Mouse (Mus musculus) heart, embryonic 13.5 days (tissue): ENCODE results near the gene Astl. TPM values are rescaled to one million over a fixed set of nuclear protein-coding genes. Genes with fewer than 3 reads are reported as not detected.
A peak's percentile ranks its signal among the peaks of the same experiment; 100 is the strongest.
"Not testable (repeated sequence)": the region's sequence is repeated elsewhere in the genome, so short reads cannot be mapped to it uniquely, and the experiment has no call there.

Experiments
- ATAC-seq: fragments of 200-750 bp; cut with Nextera tagmentation; 2 replicates; pipeline ENCODE4 v1.8.0; 2017; ENCODE audit warnings: moderate TSS enrichment; ENCODE audit not compliant: insufficient number of reproducible peaks, low FRiP score, low TSS enrichment; ENCODE audit errors: extremely low read depth
- H3K27ac ChIP-seq: fragments of 300-500 bp; sonication (generic); replicated peaks from 2 replicates; pipeline ENCODE4 v1.5.1; 2015; ENCODE audit warnings: moderate library complexity, mild to moderate bottlenecking, inconsistent platforms
- H3K27me3 ChIP-seq: fragments of 300-500 bp; sonication (generic); replicated peaks from 2 replicates; pipeline ENCODE4 v1.6.1; 2015; ENCODE audit warnings: mild to moderate bottlenecking, inconsistent platforms
- H3K36me3 ChIP-seq: fragments of 300-500 bp; sonication (generic); 2 replicates; pipeline ENCODE4 v1.6.1; 2015; ENCODE audit warnings: mild to moderate bottlenecking, inconsistent platforms
- H3K4me1 ChIP-seq: fragments of 300-500 bp; sonication (generic); 2 replicates; pipeline ENCODE4 v1.6.1; 2015; ENCODE audit warnings: inconsistent platforms
- H3K4me2 ChIP-seq: fragments of 300-500 bp; sonication (generic); 2 replicates; pipeline ENCODE4 v1.6.1; 2015; ENCODE audit warnings: inconsistent platforms, mild to moderate bottlenecking, moderate library complexity
- H3K4me3 ChIP-seq: fragments of 300-500 bp; sonication (generic); 2 replicates; pipeline ENCODE4 v1.5.1; 2015; ENCODE audit warnings: moderate library complexity, mild to moderate bottlenecking, inconsistent platforms
- H3K9ac ChIP-seq: fragments of 300-500 bp; sonication (generic); 2 replicates; pipeline ENCODE4 v1.6.1; 2015; ENCODE audit warnings: inconsistent platforms, mild to moderate bottlenecking, moderate library complexity
- H3K9me3 ChIP-seq: fragments of 300-500 bp; sonication (generic); 2 replicates; pipeline ENCODE4 v1.6.1; 2016; ENCODE audit warnings: inconsistent platforms
- whole genome bisulfite sequencing: fragments of 180-500 bp; shearing (Covaris S2); methylation state at CpG from one replicate; pipeline ENCODE4 v1.1.7; 2015; ENCODE audit warnings: mixed read lengths; 5-methylcytosine and 5-hydroxymethylcytosine counted together
- polyA plus RNA-seq: library from polyadenylated mRNA; unstranded; fragments of >200 nt; fragmentation: Nextera tagmentation; extraction: Ambion mirVana; gene quantifications from 2 replicates; pipeline ENCODE4 v1.2.1, GENCODE M21; 2015

Gene Astl
- polyA plus RNA-seq = not detected in 2 replicates

DNA sequence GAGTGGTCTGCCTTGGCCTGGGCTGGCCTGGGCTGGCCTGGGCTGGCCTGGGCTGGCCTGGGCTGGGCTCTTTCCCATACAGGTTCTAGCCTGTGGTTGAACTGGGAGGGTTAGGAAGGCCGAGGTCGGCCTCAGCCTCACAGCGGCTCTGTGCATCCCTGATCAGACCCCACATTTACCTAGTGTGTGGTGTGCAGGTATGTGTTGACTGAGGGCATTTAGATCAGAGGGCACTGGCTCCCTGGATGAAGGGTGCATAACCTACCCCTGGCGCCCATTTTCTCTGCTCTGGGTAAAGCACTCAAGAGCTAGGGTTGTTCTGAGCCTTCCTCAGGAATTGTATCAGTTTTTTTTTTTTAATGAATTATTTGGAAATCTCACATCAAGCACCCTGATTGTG lies at the start of gene Astl:
Gene Astl, plus strand, starts transcription at position 224 of the 400 bp plus-strand sequence.
- Histone ChIP-seq H3K4me1 (peaks cover 30% of the 10 kb centered on the region), H3K36me3 (no peaks in the 10 kb centered on the region), H3K27ac (peak within 1 kb of the TSS; percentile 74), H3K9ac (peak within 1 kb of the TSS; percentile 83), H3K27me3 (peaks cover 54% of the 10 kb centered on the region), H3K4me2 (peak within 1 kb of the TSS; percentile 91), H3K9me3 (no peaks in the 10 kb centered on the region), H3K4me3 (peak within 1 kb of the TSS; percentile 68)
- no peak for ATAC-seq
- 85% methylated on average over 4 of the region's 4 CpGs for WGBS

DNA sequence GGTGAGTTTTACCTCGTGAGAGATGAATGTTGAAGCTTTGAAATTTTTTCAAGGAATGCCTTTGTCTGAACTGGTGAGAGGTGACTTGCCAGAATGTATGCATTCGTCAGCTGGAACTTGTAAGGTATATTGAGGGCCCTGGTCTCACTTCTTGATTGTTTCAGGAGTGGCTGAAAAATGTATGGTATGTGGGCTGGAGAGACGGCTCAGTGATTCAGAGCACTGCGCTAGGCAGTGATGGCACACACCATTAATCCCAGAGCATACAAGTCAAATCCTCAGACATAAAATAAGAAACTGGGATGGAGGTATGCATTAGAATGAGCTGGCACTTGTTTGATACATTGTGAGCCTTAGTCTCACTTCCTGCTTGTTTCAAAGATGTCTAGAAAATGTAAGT lies 46.2 kb upstream of the Astl start:
- ATAC-seq = no peak
- WGBS = 56% methylated on average over 4 of the region's 4 CpGs

GRCm38 (mm10) chr2:127297001-127297805 lies 41.2 kb upstream of the Astl start:
- Histone ChIP-seq H3K27ac (no peak overlapping the region), H3K9ac (no peak overlapping the region), H3K27me3 (no peaks in the 10 kb centered on the region), H3K4me2 (no peak overlapping the region), H3K4me1 (no peaks in the 10 kb centered on the region), H3K9me3 (no peaks in the 10 kb centered on the region), H3K4me3 (no peak overlapping the region), H3K36me3 (peaks cover 99% of the 10 kb centered on the region)
- ATAC-seq = no peak
- 86% methylated on average over 7 of the region's 7 CpGs for WGBS

More for the DNA sequence above, 46.2 kb upstream of the Astl start:
- H3K27ac ChIP-seq = no peak overlapping the region
- H3K27me3 ChIP-seq = no peaks in the 10 kb centered on the region
- peaks cover 89% of the 10 kb centered on the region for H3K36me3 ChIP-seq
- H3K4me3 ChIP-seq = no peak overlapping the region
- H3K9ac ChIP-seq = no peak overlapping the region
- no peaks in the 10 kb centered on the region for H3K4me1 ChIP-seq
- H3K9me3 ChIP-seq = no peaks in the 10 kb centered on the region
- H3K4me2 ChIP-seq = no peak overlapping the region

DNA sequence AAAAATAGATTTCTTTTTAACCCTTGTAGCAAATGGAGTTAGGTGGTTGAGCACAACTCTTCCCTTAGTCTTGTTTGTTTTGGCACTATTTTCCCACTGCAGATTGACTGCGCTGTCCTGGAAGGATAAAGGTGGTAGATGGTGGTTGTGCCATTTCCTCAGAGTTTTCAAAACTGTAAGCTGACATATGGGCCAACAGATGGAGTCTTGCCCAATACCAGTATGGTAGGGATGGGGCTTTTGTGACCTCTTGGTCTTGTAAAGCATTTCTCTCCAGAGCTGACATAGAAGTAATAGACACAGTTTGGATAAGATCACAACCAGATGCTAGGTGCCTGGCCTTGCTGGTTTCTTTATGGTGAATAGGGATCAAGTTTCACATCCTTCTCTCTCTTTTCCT lies 40.4 kb upstream of the Astl start:
- Histone ChIP-seq H3K4me1 (no peaks in the 10 kb centered on the region), H3K4me3 (no peak overlapping the region), H3K9ac (no peak overlapping the region), H3K36me3 (peaks cover 92% of the 10 kb centered on the region), H3K27ac (no peak overlapping the region), H3K9me3 (no peaks in the 10 kb centered on the region), H3K27me3 (no peaks in the 10 kb centered on the region), H3K4me2 (no peak overlapping the region)
- no peak for ATAC-seq
- WGBS = 95% methylated on average over 1 of the region's 1 CpGs

- no peak overlapping the region for H3K9ac ChIP-seq
- WGBS = 85% methylated on average over 3 of the region's 3 CpGs
- H3K4me1 ChIP-seq = no peaks in the 10 kb centered on the region
- no peak overlapping the region for H3K4me2 ChIP-seq
- no peak for ATAC-seq
- H3K27ac ChIP-seq = no peak overlapping the region
- H3K9me3 ChIP-seq = no peaks in the 10 kb centered on the region
- peaks cover 65% of the 10 kb centered on the region for H3K36me3 ChIP-seq
- H3K4me3 ChIP-seq = no peak overlapping the region
- no peaks in the 10 kb centered on the region for H3K27me3 ChIP-seq
These were observed 37.7 kb upstream of the Astl start for GRCm38 (mm10) chr2:127300701-127301100.

DNA sequence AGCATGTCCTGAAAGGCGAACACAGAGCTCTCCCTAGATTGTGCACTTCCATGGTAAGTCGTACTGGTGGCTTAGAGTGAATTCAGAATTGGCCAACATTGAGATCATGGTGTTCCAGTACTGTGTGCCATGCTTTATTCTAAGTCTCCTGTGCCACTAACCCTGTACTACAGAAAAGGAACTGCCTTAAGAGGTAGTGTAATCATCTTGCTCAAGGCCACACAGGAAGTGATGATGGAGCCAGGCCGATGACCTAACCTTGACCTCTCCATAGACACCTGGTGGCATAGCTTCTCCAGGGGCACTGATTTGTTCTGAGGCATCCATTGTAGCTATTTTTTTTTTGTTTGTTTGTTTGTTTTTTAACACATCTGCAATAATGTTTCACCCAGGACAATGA lies 36.6 kb upstream of the Astl start:
- no peaks in the 10 kb centered on the region for H3K4me1 ChIP-seq
- no peaks in the 10 kb centered on the region for H3K27me3 ChIP-seq
- no peak for ATAC-seq
- no peak overlapping the region for H3K27ac ChIP-seq
- H3K36me3 ChIP-seq = peaks cover 54% of the 10 kb centered on the region
- H3K4me3 ChIP-seq = no peak overlapping the region
- H3K9me3 ChIP-seq = no peaks in the 10 kb centered on the region
- no peak overlapping the region for H3K9ac ChIP-seq
- H3K4me2 ChIP-seq = no peak overlapping the region
- 88% methylated on average over 3 of the region's 3 CpGs for WGBS

DNA sequence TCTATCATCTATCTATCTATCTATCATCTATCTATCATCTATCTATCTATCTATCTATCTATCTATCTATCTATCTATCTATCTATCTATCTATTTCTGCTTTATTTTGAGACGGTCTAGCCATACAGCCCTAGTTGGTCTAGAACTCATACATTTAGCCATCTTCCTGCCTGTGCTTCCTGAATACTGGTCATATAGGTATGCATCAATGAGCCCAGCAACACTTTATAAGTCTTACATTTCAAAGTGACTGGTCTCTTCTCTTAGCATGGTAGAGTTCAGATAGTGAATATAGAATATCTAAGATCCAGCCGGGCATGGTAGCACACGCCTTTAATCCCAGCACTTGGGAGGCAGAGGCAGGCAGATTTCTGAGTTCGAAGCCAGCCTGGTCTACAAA lies 34.2 kb upstream of the Astl start:
- H3K27me3 ChIP-seq, H3K4me3 ChIP-seq, H3K9me3 ChIP-seq, H3K4me2 ChIP-seq, H3K4me1 ChIP-seq, ATAC-seq, H3K27ac ChIP-seq, H3K9ac ChIP-seq: not testable (repeated sequence)
- 83% methylated on average over 4 of the region's 4 CpGs for WGBS
- H3K36me3 ChIP-seq = peaks cover 30% of the 10 kb centered on the region

GRCm38 (mm10) chr2:127304609-127305210 lies 33.7 kb upstream of the Astl start:
- ATAC-seq = no peak

DNA sequence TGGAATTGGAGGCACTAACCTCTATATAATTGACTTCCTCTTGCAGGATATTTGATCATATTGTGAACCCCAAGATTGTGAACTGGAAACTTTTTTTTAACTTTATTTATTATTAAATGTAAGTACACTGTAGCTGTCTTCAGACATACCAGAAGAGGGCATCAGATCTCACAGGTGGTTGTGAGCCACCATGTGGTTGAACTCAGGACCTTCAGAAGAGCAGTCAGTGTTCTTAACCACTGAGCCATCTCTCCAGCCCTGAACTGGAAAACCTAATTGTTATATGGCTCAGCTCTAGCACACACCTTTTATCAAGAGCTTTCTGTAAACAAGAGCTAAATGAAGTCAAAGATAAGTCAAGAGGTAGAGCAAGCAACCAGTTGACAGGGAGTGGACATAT lies 32.3 kb upstream of the Astl start:
- Histone ChIP-seq H3K4me3 (no peak overlapping the region), H3K9ac (no peak overlapping the region), H3K27me3 (no peaks in the 10 kb centered on the region), H3K4me1 (no peaks in the 10 kb centered on the region), H3K9me3 (no peaks in the 10 kb centered on the region), H3K27ac (no peak overlapping the region), H3K4me2 (no peak overlapping the region), H3K36me3 (peaks cover 12% of the 10 kb centered on the region)
- ATAC-seq = no peak

More at GRCm38 (mm10) chr2:127304609-127305210, 33.7 kb upstream of the Astl start:
- no peaks in the 10 kb centered on the region for H3K27me3 ChIP-seq
- H3K9me3 ChIP-seq = no peaks in the 10 kb centered on the region
- H3K4me3 ChIP-seq = no peak overlapping the region
- no peak overlapping the region for H3K27ac ChIP-seq
- H3K9ac ChIP-seq = no peak overlapping the region
- 62% methylated on average over 3 of the region's 3 CpGs for whole genome bisulfite sequencing
- no peak overlapping the region for H3K4me2 ChIP-seq
- peaks cover 25% of the 10 kb centered on the region for H3K36me3 ChIP-seq
- no peaks in the 10 kb centered on the region for H3K4me1 ChIP-seq

DNA sequence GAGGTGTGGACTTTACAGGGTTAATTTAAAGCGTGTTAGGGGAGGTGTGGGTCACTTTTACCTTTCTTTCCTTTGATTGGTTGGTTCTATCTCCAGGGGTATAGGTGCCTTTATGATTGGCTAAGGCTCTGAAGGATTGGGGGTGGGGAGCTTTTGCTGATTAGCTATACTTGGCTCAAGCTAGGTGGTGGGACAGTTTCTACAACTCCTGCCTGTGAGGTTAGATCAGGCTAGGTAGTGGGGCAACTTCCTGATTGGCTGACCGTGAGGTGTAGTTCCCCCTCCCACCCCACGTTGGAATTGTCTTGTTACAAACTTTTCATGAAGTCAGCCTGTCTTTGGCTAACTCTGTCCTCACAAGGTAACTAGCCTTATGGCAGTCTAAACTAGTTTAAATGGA lies 31.3 kb upstream of the Astl start:
- H3K4me2 ChIP-seq = no peak overlapping the region
- 43% methylated on average over 3 of the region's 3 CpGs for WGBS
- H3K4me3 ChIP-seq = no peak overlapping the region
- no peaks in the 10 kb centered on the region for H3K9me3 ChIP-seq
- H3K9ac ChIP-seq = no peak overlapping the region
- H3K27me3 ChIP-seq = no peaks in the 10 kb centered on the region
- peaks cover 1% of the 10 kb centered on the region for H3K36me3 ChIP-seq
- H3K4me1 ChIP-seq = no peaks in the 10 kb centered on the region
- no peak overlapping the region for H3K27ac ChIP-seq
- ATAC-seq = no peak

GRCm38 (mm10) chr2:127308660-127309059 lies 29.8 kb upstream of the Astl start:
- Histone ChIP-seq H3K36me3 (no peaks in the 10 kb centered on the region), H3K4me2 (no peak overlapping the region), H3K9me3 (no peaks in the 10 kb centered on the region), H3K27me3 (no peaks in the 10 kb centered on the region), H3K4me1 (no peaks in the 10 kb centered on the region), H3K4me3 (no peak overlapping the region), H3K27ac (no peak overlapping the region), H3K9ac (no peak overlapping the region)
- no peak for ATAC-seq
- 86% methylated on average over 2 of the region's 2 CpGs for WGBS

- Histone ChIP-seq H3K27ac (no peak overlapping the region), H3K4me2 (no peak overlapping the region), H3K4me1 (peaks cover 9% of the 10 kb centered on the region; the same call in 1 of the 2 replicates), H3K9ac (no peak overlapping the region), H3K27me3 (no peaks in the 10 kb centered on the region), H3K9me3 (no peaks in the 10 kb centered on the region), H3K36me3 (no peaks in the 10 kb centered on the region), H3K4me3 (no peak overlapping the region)
- WGBS = 31% methylated on average over 2 of the region's 2 CpGs
- no peak for ATAC-seq
These were observed 28.2 kb upstream of the Astl start for GRCm38 (mm10) chr2:127310246-127310645.
